Mouse (Mus musculus) lung, postnatal 36 days (tissue): ENCODE results near the gene Med14.

Experiments used
- DNase-seq: peaks from one replicate; pipeline ENCODE4 v3.0.0; 2022; ENCODE audit warnings: mixed read lengths

Gene Med14

GRCm38 (mm10) chrX:12761626-12762333 is at the start of gene Med14:
Med14 (minus strand) TSS chrX:12762073.
- peak; percentile 88 for DNase-seq

GRCm38 (mm10) chrX:12800559-12800958 is 38.7 kb upstream of the Med14 start:
- DNase-seq: no peak

GRCm38 (mm10) chrX:12794842-12795241 is 33.0 kb upstream of the Med14 start:
- peak; percentile 64 for DNase-seq

- no peak for DNase-seq
Observed at GRCm38 (mm10) chrX:12791674-12792340, 29.9 kb upstream of the Med14 start.

GRCm38 (mm10) chrX:12773236-12773635 is 11.4 kb upstream of the Med14 start:
- DNase-seq: peak; percentile 33

GRCm38 (mm10) chrX:12771561-12771960 is 9.7 kb upstream of the Med14 start:
- DNase-seq: peak; percentile 60

GRCm38 (mm10) chrX:12768571-12768970 is 6.7 kb upstream of the Med14 start:
- DNase-seq: no peak

- no peak for DNase-seq
Observed at GRCm38 (mm10) chrX:12766846-12767564, 5.1 kb upstream of the Med14 start.

- DNase-seq: no peak
Observed at GRCm38 (mm10) chrX:12763127-12763834, 1.4 kb upstream of the Med14 start.

GRCm38 (mm10) chrX:12762334-12763126 is 657 bp upstream of the Med14 start:
- DNase-seq: no peak

GRCm38 (mm10) chrX:12761259-12761625 is 631 bp downstream of the Med14 start:
- peak; percentile 32 for DNase-seq

GRCm38 (mm10) chrX:12760501-12760900 is 1.4 kb downstream of the Med14 start:
- no peak for DNase-seq

GRCm38 (mm10) chrX:12759625-12760024 is 2.2 kb downstream of the Med14 start:
- no peak for DNase-seq

- DNase-seq: no peak
Observed at GRCm38 (mm10) chrX:12747886-12748285, 14.0 kb downstream of the Med14 start.

GRCm38 (mm10) chrX:12746729-12747128 is 15.1 kb downstream of the Med14 start:
- DNase-seq: no peak

GRCm38 (mm10) chrX:12740396-12740795 is 21.5 kb downstream of the Med14 start:
- DNase-seq: no peak

GRCm38 (mm10) chrX:12716036-12716435 is 45.8 kb downstream of the Med14 start:
- no peak for DNase-seq

- DNase-seq: no peak
Observed at GRCm38 (mm10) chrX:12713796-12714195, 48.1 kb downstream of the Med14 start.

GRCm38 (mm10) chrX:12686910-12687309 is 75.0 kb downstream of the Med14 start:
- peak; percentile 49 for DNase-seq

GRCm38 (mm10) chrX:12686071-12686470 is 75.8 kb downstream of the Med14 start:
- no peak for DNase-seq

GRCm38 (mm10) chrX:12677396-12677795 is 84.5 kb downstream of the Med14 start:
- DNase-seq: peak; percentile 82

- DNase-seq: peak; percentile 95
Observed at GRCm38 (mm10) chrX:12673054-12673775, 88.7 kb downstream of the Med14 start, which contains the start of gene 1810030O07Rik. 1810030O07Rik (minus strand) TSS chrX:12673668.
